Mouse (Mus musculus) lung, adult 2 months (tissue): ENCODE results near the gene Otop2. TPM values are rescaled to one million over a fixed set of nuclear protein-coding genes. Genes with fewer than 3 reads are reported as not detected.
A peak's percentile ranks its signal among the peaks of the same experiment; 100 is the strongest.

ENCODE experiments used
- DNase-seq: peaks from one replicate; pipeline ENCODE4 v3.0.0; 2022
- H3K4me1 ChIP-seq: fragments of 200-500 bp; 2 replicates; pipeline ENCODE4 v1.6.1; 2011; ENCODE audit warnings: low read length; ENCODE audit not compliant: control insufficient read depth, insufficient read depth
- H3K4me3 ChIP-seq: fragments of 200-500 bp; replicated peaks from 2 replicates; pipeline ENCODE3; 2011; ENCODE audit warnings: low read depth, mild to moderate bottlenecking, control low read depth, low read length; ENCODE audit errors: extremely low read depth
- CTCF ChIP-seq: fragments of 200-500 bp; IDR thresholded peaks from 2 replicates; pipeline ENCODE4 v1.5.1; 2011; ENCODE audit warnings: mild to moderate bottlenecking, low read length, control low read depth; ENCODE audit not compliant: insufficient read depth
- POLR2A ChIP-seq: fragments of 200-500 bp; IDR thresholded peaks from 2 replicates; pipeline ENCODE4 v1.6.1; 2011; ENCODE audit warnings: low read depth, mild to moderate bottlenecking, control low read depth, low read length, borderline replicate concordance; ENCODE audit errors: extremely low read depth
- WGBS: fragments of 180-500 bp; shearing (Covaris S2); methylation state at CpG from one replicate; pipeline ENCODE4 v1.1.7; 2018; 5-methylcytosine and 5-hydroxymethylcytosine counted together
- polyA plus RNA-seq: library from polyadenylated mRNA; depleted of rRNA; stranded (reverse); fragments of >200 nt; gene quantifications from 2 replicates; pipeline ENCODE4 v1.2.3, GENCODE M21; 2012; rRNA removed

Otop2 gene
- polyA plus RNA-seq, 1 experiment = 8.3 TPM

- H3K4me3 ChIP-seq = no peak overlapping the region
- WGBS = 69% methylated on average over 8 of the region's 8 CpGs
- H3K4me1 ChIP-seq = peaks cover 2% of the 10 kb centered on the region; the same call in 1 of the 2 replicates
- TF ChIP-seq CTCF (no peak), POLR2A (no peak)
- DNase-seq = no peak
Measured at GRCm38 (mm10) chr11:115371354-115371753, 64.4 kb downstream of the Otop2 start.

DNA sequence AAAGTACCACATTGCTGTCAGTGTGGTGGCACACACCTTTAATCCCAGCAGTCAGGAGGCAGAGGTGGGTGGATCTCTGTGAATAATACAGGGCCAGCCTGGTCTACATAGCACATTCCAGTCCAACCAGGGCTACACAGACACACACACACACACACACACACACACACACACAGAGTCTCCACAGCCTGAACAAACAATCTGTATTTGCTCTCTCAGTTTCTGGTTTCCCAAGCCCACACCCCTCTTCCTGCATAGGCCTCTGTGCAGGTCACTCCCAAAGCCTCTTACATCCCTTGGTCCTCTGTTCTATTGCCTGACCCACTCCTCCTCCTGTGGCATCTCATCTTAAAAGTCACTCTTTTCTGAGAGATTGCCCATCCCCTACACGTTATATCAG, 65.1 kb downstream of the Otop2 start:
- Histone ChIP-seq H3K4me3 (no peak overlapping the region), H3K4me1 (peaks cover 2% of the 10 kb centered on the region; the same call in 1 of the 2 replicates)
- WGBS = 69% methylated on average over 1 of the region's 1 CpGs
- no peak for TF ChIP-seq CTCF
- no peak for TF ChIP-seq POLR2A
- DNase-seq = no peak

GRCm38 (mm10) chr11:115372737-115373136, 65.8 kb downstream of the Otop2 start:
- no peak for DNase-seq
- Histone ChIP-seq H3K4me3 (no peak overlapping the region), H3K4me1 (peaks cover under 1% of the 10 kb centered on the region; the same call in 1 of the 2 replicates)
- 43% methylated on average over 2 of the region's 2 CpGs for WGBS
- TF ChIP-seq CTCF (no peak), POLR2A (no peak)

DNA sequence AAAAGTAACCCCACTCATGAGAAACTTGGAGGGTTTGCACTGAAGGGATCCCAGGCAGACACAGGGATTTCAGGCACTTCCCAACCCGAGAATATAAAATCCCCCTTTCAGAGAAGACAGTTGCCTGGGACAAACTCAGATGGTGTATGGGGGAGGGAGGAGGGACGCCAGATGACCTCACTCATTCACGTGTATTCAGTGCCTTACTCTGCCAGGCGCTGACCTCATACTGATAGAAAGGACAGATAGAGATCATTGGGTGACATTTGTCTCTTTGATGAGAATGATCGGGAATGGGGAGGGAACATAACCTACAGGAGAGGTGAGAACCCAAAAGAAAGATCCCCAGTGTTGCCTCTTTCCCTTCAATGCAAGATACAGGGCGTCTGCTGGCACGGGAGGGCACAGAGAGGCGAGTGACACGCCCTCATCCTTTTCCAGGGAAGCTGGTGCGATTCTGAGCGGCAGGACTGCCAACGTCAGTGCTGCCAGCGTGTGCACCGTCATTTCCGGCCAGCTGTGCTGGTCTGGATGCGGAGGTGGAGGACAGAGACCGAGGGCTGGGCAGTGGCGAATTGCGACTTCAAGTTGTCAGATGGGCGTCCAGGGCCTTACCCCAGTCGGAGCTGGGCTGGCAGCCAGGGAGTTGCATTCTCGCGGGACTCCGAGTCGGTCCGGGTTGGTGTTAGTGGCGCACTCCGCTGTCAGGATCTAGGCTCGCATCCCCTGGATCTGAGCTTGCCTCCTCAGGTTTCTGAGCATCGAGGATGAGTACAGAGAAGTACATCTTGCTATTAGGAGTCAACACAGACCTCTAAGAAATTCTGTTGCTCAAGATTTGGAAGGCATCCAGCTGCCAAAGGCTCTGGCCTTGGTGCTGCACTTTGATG, 67.1 kb downstream of the Otop2 start:
- DNase-seq = peak; percentile 68
- TF ChIP-seq CTCF (no peak), POLR2A (peak; percentile 61; the same call in 1 of the 2 replicates)
- Histone ChIP-seq H3K4me3 (peak overlapping the region; percentile 61), H3K4me1 (no peaks in the 10 kb centered on the region)
- 1% methylated on average over 30 of the region's 30 CpGs for WGBS

DNA sequence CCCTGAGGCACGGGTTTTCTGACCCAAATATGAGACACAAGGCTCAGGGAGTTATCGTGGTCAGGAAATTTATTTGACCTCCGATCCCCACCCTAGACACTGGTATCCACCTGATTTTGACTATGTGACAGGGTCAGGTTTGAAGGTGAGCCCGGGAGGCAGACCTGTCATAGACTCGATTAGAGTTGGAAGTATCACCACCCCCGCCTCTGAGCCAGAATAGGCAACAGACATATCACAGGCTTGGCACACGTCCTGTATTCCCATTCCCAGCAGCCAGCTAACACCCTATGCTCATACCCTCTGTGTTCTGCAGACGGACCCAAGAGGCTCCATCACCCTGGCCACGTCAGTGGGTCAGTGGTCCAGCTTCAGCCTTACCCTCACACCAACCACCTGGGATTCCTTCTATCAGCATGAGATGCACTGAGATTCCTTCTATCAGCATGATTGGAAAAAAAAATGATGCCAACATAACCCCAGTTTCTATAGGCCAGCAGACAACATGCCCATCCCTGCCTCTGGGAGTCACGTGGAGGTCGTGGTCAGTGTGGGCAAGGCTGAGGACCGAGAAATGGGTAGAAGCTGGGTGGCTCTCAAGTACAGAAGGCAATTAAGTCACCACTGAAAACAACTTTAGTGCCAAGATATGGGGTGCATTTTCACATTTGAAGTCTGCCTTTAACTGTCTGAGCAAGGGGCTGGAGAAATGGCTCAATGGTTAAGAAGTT, 67.9 kb downstream of the Otop2 start:
- no peak overlapping the region for H3K4me3 ChIP-seq
- no peaks in the 10 kb centered on the region for H3K4me1 ChIP-seq
- 56% methylated on average over 12 of the region's 12 CpGs for WGBS
- TF ChIP-seq POLR2A (no peak), CTCF (no peak)
- no peak for DNase-seq

DNA sequence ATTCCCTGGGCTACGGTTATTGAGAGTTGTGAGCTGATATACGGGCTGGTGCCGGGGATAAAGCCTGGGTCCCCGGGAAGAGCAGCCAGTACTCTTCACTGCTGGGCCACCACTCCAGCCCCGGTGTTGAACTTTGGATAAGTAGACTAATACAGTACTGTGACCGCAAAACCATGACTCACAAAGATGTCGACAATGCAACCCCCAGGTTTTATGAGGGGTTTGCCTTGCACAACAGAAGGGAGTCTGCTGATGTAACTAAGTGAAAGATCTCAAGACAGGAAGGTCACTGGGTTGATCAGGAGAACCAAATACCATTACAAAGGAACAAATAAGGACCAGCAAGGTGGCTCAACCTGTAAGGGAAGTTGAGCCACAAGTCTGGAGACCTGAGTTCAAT, 69.8 kb downstream of the Otop2 start:
- no peak for DNase-seq
- TF ChIP-seq POLR2A (no peak), CTCF (no peak)
- WGBS = 51% methylated on average over 7 of the region's 7 CpGs

GRCm38 (mm10) chr11:115377254-115377653, 70.3 kb downstream of the Otop2 start:
- DNase-seq = no peak
- WGBS = 91% methylated on average over 4 of the region's 4 CpGs
- TF ChIP-seq POLR2A = no peak
- TF ChIP-seq CTCF = no peak
- no peak overlapping the region for H3K4me3 ChIP-seq
- H3K4me1 ChIP-seq = no peaks in the 10 kb centered on the region

More for the DNA sequence above, 69.8 kb downstream of the Otop2 start:
- Histone ChIP-seq H3K4me1 (no peaks in the 10 kb centered on the region), H3K4me3 (no peak overlapping the region)

- Histone ChIP-seq H3K4me3 (no peak overlapping the region), H3K4me1 (no peaks in the 10 kb centered on the region)
- 78% methylated on average over 7 of the region's 7 CpGs for WGBS
- TF ChIP-seq POLR2A (no peak), CTCF (no peak)
- DNase-seq = no peak
Measured at GRCm38 (mm10) chr11:115377854-115378253, 70.9 kb downstream of the Otop2 start.

- H3K4me3 ChIP-seq = peak overlapping the region; percentile 33
- no peak for TF ChIP-seq POLR2A
- TF ChIP-seq CTCF = no peak
- 17% methylated on average over 9 of the region's 9 CpGs for WGBS
- DNase-seq = no peak
- H3K4me1 ChIP-seq = peaks cover 6% of the 10 kb centered on the region
Measured at GRCm38 (mm10) chr11:115381276-115381675, 74.3 kb downstream of the Otop2 start.

Other genes with a start within 250 kb of the Otop2 start
- 2.1 and 2.6 TPM in 2 replicates for gene Cd300e, start 245.0 kb upstream of the Otop2 start, polyA plus RNA-seq
- gene Rab37, start 215.7 kb upstream of the Otop2 start, polyA plus RNA-seq = 0.58 and 1.1 TPM in 2 replicates
- gene Cd300lf, start 173.2 kb upstream of the Otop2 start, polyA plus RNA-seq = 12.2 and 20.6 TPM in 2 replicates
- gene Slc9a3r1, start 143.8 kb upstream of the Otop2 start, polyA plus RNA-seq = 46.8 and 60.1 TPM in 2 replicates
- gene Tmem104, start 119.7 kb upstream of the Otop2 start, polyA plus RNA-seq = 19.1 and 21.6 TPM in 2 replicates
- 18.8 and 26.4 TPM in 2 replicates for gene Nat9, start 119.3 kb upstream of the Otop2 start, polyA plus RNA-seq
- 4.8 and 6.5 TPM in 2 replicates for gene Grin2c, start 39.9 kb upstream of the Otop2 start, polyA plus RNA-seq
- 11.1 and 13.0 TPM in 2 replicates for gene Fdxr, start 30.1 kb upstream of the Otop2 start, polyA plus RNA-seq
- gene Fads6, start 9.5 kb upstream of the Otop2 start, polyA plus RNA-seq = 2.8 and 3.8 TPM in 2 replicates
- gene Ush1g, start 14.9 kb downstream of the Otop2 start, polyA plus RNA-seq = 0.11 and 0.17 TPM in 2 replicates
- 0.05 and 7.8 TPM in 2 replicates for gene Otop3, start 27.6 kb downstream of the Otop2 start, polyA plus RNA-seq
- 43.3 and 45.0 TPM in 2 replicates for gene Hid1, start 60.6 kb downstream of the Otop2 start, polyA plus RNA-seq
- gene Cdr2l, start 74.8 kb downstream of the Otop2 start, polyA plus RNA-seq = 29.1 and 33.8 TPM in 2 replicates
- 52.3 and 80.8 TPM in 2 replicates for gene Mrpl58, start 96.6 kb downstream of the Otop2 start, polyA plus RNA-seq
- 52.4 and 108 TPM in 2 replicates for gene Atp5h, start 112.8 kb downstream of the Otop2 start, polyA plus RNA-seq
- 33.3 and 36.6 TPM in 2 replicates for gene Kctd2, start 113.0 kb downstream of the Otop2 start, polyA plus RNA-seq
- gene Trim80, start 133.4 kb downstream of the Otop2 start, polyA plus RNA-seq = 0.07 and 0.13 TPM in 2 replicates
- 0.80 and 0.95 TPM in 2 replicates for gene Slc16a5, start 155.3 kb downstream of the Otop2 start, polyA plus RNA-seq
- 11.6 and 12.0 TPM in 2 replicates for gene Armc7, start 168.5 kb downstream of the Otop2 start, polyA plus RNA-seq
- 47.1 and 54.9 TPM in 2 replicates for gene Nt5c, start 184.7 kb downstream of the Otop2 start, polyA plus RNA-seq
- gene Jpt1, start 207.2 kb downstream of the Otop2 start, polyA plus RNA-seq = 114 and 147 TPM in 2 replicates
- gene Sumo2, start 229.1 kb downstream of the Otop2 start, polyA plus RNA-seq = 43.5 and 67.9 TPM in 2 replicates